Mouse (Mus musculus) CH12.LX (cell line): ENCODE data around the gene Ush2a. TPM values are rescaled to one million over a fixed set of nuclear protein-coding genes. Genes with fewer than 3 reads are reported as not detected.

ENCODE experiments used
- DNase-seq: peaks from one replicate; pipeline ENCODE4 v3.0.0-alpha.2; 2013; ENCODE audit errors: extremely low read depth
- H3K27ac ChIP-seq: 2 replicates; pipeline ENCODE4 v1.5.1; 2012; ENCODE audit warnings: low read depth, mild to moderate bottlenecking, control low read depth, moderate library complexity; ENCODE audit not compliant: insufficient read depth
- H3K27me3 ChIP-seq: replicated peaks from 2 replicates; pipeline ENCODE3; 2012; ENCODE audit warnings: inconsistent platforms
- H3K36me3 ChIP-seq, 2 experiments: replicated peaks in 1 of 2; 2 replicates each; pipeline versions ENCODE3 to v1.6.1; 2012; ENCODE audit warnings: inconsistent platforms in 1 of 2, low read length in 1 of 2, mild to moderate bottlenecking in 1 of 2, mixed read lengths in 1 of 2, moderate library complexity in 1 of 2; ENCODE audit not compliant: control insufficient read depth in 1 of 2, insufficient read depth in 1 of 2
- H3K4me1 ChIP-seq, 2 experiments: 2 replicates each; pipeline ENCODE4 v1.6.1; 2012; ENCODE audit warnings: inconsistent platforms in 1 of 2, moderate library complexity in 1 of 2; ENCODE audit not compliant: insufficient read depth in 2 of 2, control insufficient read depth in 1 of 2
- H3K4me2 ChIP-seq: 2 replicates; pipeline ENCODE4 v1.6.1; 2012; ENCODE audit warnings: low read depth, mild to moderate bottlenecking, control low read depth; ENCODE audit not compliant: poor library complexity, insufficient read depth, severe bottlenecking
- H3K4me3 ChIP-seq, 3 experiments: fragments of 150-350 bp in 1 of 3; sonication (generic) in 1 of 3; replicated peaks in 1 of 3; 2 replicates each; pipeline versions ENCODE3 to v1.5.1; 2011 to 2012; ENCODE audit warnings: low read depth in 2 of 3, low read length in 2 of 3, mild to moderate bottlenecking in 2 of 3, moderate library complexity in 2 of 3, control low read depth in 1 of 3, improper control_type of control experiment in 1 of 3, inconsistent platforms in 1 of 3, mixed read lengths in 1 of 3; ENCODE audit not compliant: poor library complexity in 1 of 3
- H3K79me2 ChIP-seq: replicated peaks from 2 replicates; pipeline ENCODE4 v1.6.1; 2012; ENCODE audit warnings: mild to moderate bottlenecking, moderate library complexity; ENCODE audit not compliant: control insufficient read depth, poor library complexity, insufficient read depth, severe bottlenecking; ENCODE audit errors: extremely low read depth
- H3K9ac ChIP-seq: 2 replicates; pipeline ENCODE4 v1.6.1; 2012; ENCODE audit warnings: low read depth, mild to moderate bottlenecking, control low read depth, moderate library complexity; ENCODE audit not compliant: insufficient read depth
- H3K9me3 ChIP-seq: replicated peaks from 2 replicates; pipeline ENCODE3; 2012; ENCODE audit warnings: low read length, inconsistent platforms, mixed read lengths
- BHLHE40 ChIP-seq: IDR thresholded peaks from 2 replicates; pipeline ENCODE4 v1.6.1; 2011; ENCODE audit warnings: mild to moderate bottlenecking, low read depth, low read length, improper control_type of control experiment
- CHD2 ChIP-seq: IDR thresholded peaks from 2 replicates; pipeline ENCODE4 v1.6.1; 2011; ENCODE audit warnings: low read length, improper control_type of control experiment
- EP300 ChIP-seq: IDR thresholded peaks from 2 replicates; pipeline ENCODE4 v1.6.1; 2011; ENCODE audit warnings: low read length, improper control_type of control experiment
- ETS1 ChIP-seq: conservative IDR thresholded peaks from 2 replicates; pipeline ENCODE4 v1.6.1; 2012; ENCODE audit warnings: low read depth, mild to moderate bottlenecking, inconsistent platforms, low read length, improper control_type of control experiment, moderate library complexity
- HCFC1 ChIP-seq: IDR thresholded peaks from 2 replicates; pipeline ENCODE4 v1.6.1; 2012; ENCODE audit warnings: low read depth, mild to moderate bottlenecking, inconsistent platforms, low read length, improper control_type of control experiment
- IRF4 ChIP-seq: IDR thresholded peaks from 2 replicates; pipeline ENCODE4 v1.6.1; 2014; ENCODE audit warnings: low read depth, mild to moderate bottlenecking, inconsistent platforms, low read length, improper control_type of control experiment
- JUN ChIP-seq: IDR thresholded peaks from 2 replicates; pipeline ENCODE4 v1.6.1; 2011; ENCODE audit warnings: low read depth, mild to moderate bottlenecking, low read length, improper control_type of control experiment, moderate library complexity; ENCODE audit not compliant: insufficient read depth
- JUND ChIP-seq: conservative IDR thresholded peaks from 2 replicates; pipeline ENCODE4 v1.6.1; 2011; ENCODE audit warnings: low read depth, low read length, improper control_type of control experiment
- KAT2A ChIP-seq: IDR thresholded peaks from 2 replicates; pipeline ENCODE4 v1.6.1; 2012; ENCODE audit warnings: low read length, improper control_type of control experiment, inconsistent platforms; ENCODE audit not compliant: insufficient replicate concordance
- MAFK ChIP-seq: IDR thresholded peaks from 2 replicates; pipeline ENCODE4 v1.6.1; 2011; ENCODE audit warnings: low read length, improper control_type of control experiment; ENCODE audit not compliant: insufficient replicate concordance
- MAX ChIP-seq: IDR thresholded peaks from 2 replicates; pipeline ENCODE4 v1.6.1; 2011; ENCODE audit warnings: low read length, improper control_type of control experiment
- MAZ ChIP-seq: IDR thresholded peaks from 2 replicates; pipeline ENCODE4 v1.6.1; 2012; ENCODE audit warnings: low read depth, mild to moderate bottlenecking, inconsistent platforms, low read length, improper control_type of control experiment, moderate library complexity
- MXI1 ChIP-seq: IDR thresholded peaks from 2 replicates; pipeline ENCODE4 v1.6.1; 2011; ENCODE audit warnings: mild to moderate bottlenecking, low read depth, low read length, improper control_type of control experiment
- NELFE ChIP-seq: IDR thresholded peaks from 2 replicates; pipeline ENCODE4 v1.6.1; 2011; ENCODE audit warnings: low read depth, low read length, improper control_type of control experiment
- NRF1 ChIP-seq: IDR thresholded peaks from 2 replicates; pipeline ENCODE4 v1.6.1; 2014; ENCODE audit warnings: low read depth, mild to moderate bottlenecking, inconsistent platforms, low read length, improper control_type of control experiment, moderate library complexity
- POLR2A ChIP-seq: IDR thresholded peaks from 2 replicates; pipeline ENCODE4 v1.6.1; 2011; ENCODE audit warnings: low read depth, mild to moderate bottlenecking, improper control_type of control experiment, low read length
- POLR2AphosphoS2 ChIP-seq: IDR thresholded peaks from 2 replicates; pipeline ENCODE4 v1.6.1; 2011; ENCODE audit warnings: low read depth, low read length, improper control_type of control experiment
- RAD21 ChIP-seq: IDR thresholded peaks from 2 replicates; pipeline ENCODE4 v1.6.1; 2011; ENCODE audit warnings: low read depth, mild to moderate bottlenecking, low read length, improper control_type of control experiment, moderate library complexity
- SIN3A ChIP-seq: IDR thresholded peaks from 2 replicates; pipeline ENCODE4 v1.6.1; 2012; ENCODE audit warnings: low read length, improper control_type of control experiment, inconsistent platforms
- TBP ChIP-seq: conservative IDR thresholded peaks from 2 replicates; pipeline ENCODE4 v1.6.1; 2011; ENCODE audit warnings: low read depth, low read length, improper control_type of control experiment
- UBTF ChIP-seq: IDR thresholded peaks from 2 replicates; pipeline ENCODE4 v1.6.1; 2012; ENCODE audit warnings: low read depth, mild to moderate bottlenecking, inconsistent platforms, low read length, improper control_type of control experiment, moderate library complexity
- USF1 ChIP-seq: IDR thresholded peaks from 2 replicates; pipeline ENCODE4 v1.6.1; 2014; ENCODE audit warnings: low read depth, mild to moderate bottlenecking, inconsistent platforms, low read length, improper control_type of control experiment
- USF2 ChIP-seq: conservative IDR thresholded peaks from 2 replicates; pipeline ENCODE4 v1.6.1; 2011; ENCODE audit warnings: low read depth, low read length, improper control_type of control experiment
- ZC3H11A ChIP-seq: IDR thresholded peaks from 2 replicates; pipeline ENCODE4 v1.6.1; 2012; ENCODE audit warnings: low read depth, mild to moderate bottlenecking, inconsistent platforms, low read length, improper control_type of control experiment
- ZKSCAN1 ChIP-seq: IDR thresholded peaks from 2 replicates; pipeline ENCODE4 v1.6.1; 2012; ENCODE audit warnings: low read depth, inconsistent platforms, low read length, improper control_type of control experiment, borderline replicate concordance
- ZNF384 ChIP-seq: IDR thresholded peaks from 2 replicates; pipeline ENCODE4 v1.6.1; 2012; ENCODE audit warnings: low read depth, low read length, improper control_type of control experiment, inconsistent platforms
- dilution Hi-C: fragments of 300-500 bp; cut with MboI; formaldehyde crosslinking; loops from 2 replicates; pipeline ENCODE4 v1.14.3; 2020; ENCODE audit warnings: low sequenced_read_pairs; ENCODE audit not compliant: extremely low pct_unique_long_range_greater_than_20kb, extremely low pct_ligation_motif_present
- in situ Hi-C: fragments of 300-500 bp; cut with MboI; formaldehyde crosslinking; loops from 3 replicates; pipeline ENCODE4 v1.14.3; 2019; ENCODE audit warnings: low sequenced_read_pairs, low pct_ligation_motif_present, low pct_unique_long_range_greater_than_20kb, mixed read lengths
- polyA plus RNA-seq: library from polyadenylated mRNA; unstranded; fragments of >175 nt; gene quantifications from 2 replicates; pipeline ENCODE4 v1.2.1, GENCODE M21; 2012; ENCODE audit warnings: low read depth; ENCODE audit not compliant: insufficient read length
- total RNA-seq, 2 experiments: library from RNA; depleted of rRNA; stranded (reverse); fragments of 300-350 nt in 1 of 2; fragments of >200 nt in 1 of 2; gene quantifications; 2 replicates each; pipeline ENCODE4 v1.2.3; 2012 to 2014

Ush2a gene
- total and polyA plus RNA-seq, 3 experiments, result not detected

GRCm38 (mm10) chr1:188320204-188320603, 58.4 kb downstream of the Ush2a start:
- no peak overlapping the region for H3K9ac ChIP-seq
- no peak overlapping the region for H3K4me3 ChIP-seq
- no peak for TF ChIP-seq CHD2
- TF ChIP-seq MAFK, result no peak
- no peak for TF ChIP-seq NELFE
- TF ChIP-seq MAX, result no peak
- no peak for TF ChIP-seq RAD21
- TF ChIP-seq MXI1, result no peak
- TF ChIP-seq TBP, result no peak
- TF ChIP-seq ZC3H11A, result no peak
- TF ChIP-seq KAT2A, result no peak
- TF ChIP-seq HCFC1, result no peak
- no peak for TF ChIP-seq POLR2AphosphoS2
- no peak for TF ChIP-seq SIN3A
- no peak for TF ChIP-seq ETS1
- TF ChIP-seq UBTF, result no peak
- TF ChIP-seq MAZ, result no peak
- no peak overlapping the region for H3K4me2 ChIP-seq
- H3K27ac ChIP-seq, result no peak overlapping the region
- no peaks in the 10 kb centered on the region for H3K4me1 ChIP-seq
- dilution Hi-C loops, result no loop called here
- no peaks in the 10 kb centered on the region for H3K36me3 ChIP-seq
- peaks cover 37% of the 10 kb centered on the region for H3K9me3 ChIP-seq
- in situ Hi-C loops, result no loop called here
- no peaks in the 10 kb centered on the region for H3K79me2 ChIP-seq
- no peak for DNase-seq
- no peaks in the 10 kb centered on the region for H3K27me3 ChIP-seq

- H3K27me3 ChIP-seq, result no peaks in the 10 kb centered on the region
- H3K9ac ChIP-seq, result no peak overlapping the region
- no peaks in the 10 kb centered on the region for H3K4me1 ChIP-seq
- H3K79me2 ChIP-seq, result no peaks in the 10 kb centered on the region
- H3K4me2 ChIP-seq, result no peak overlapping the region
- in situ Hi-C loops, result no loop called here
- H3K9me3 ChIP-seq, result peaks cover 29% of the 10 kb centered on the region
- no peak overlapping the region for H3K27ac ChIP-seq
- no peak for DNase-seq
- TF ChIP-seq POLR2AphosphoS2 (no peak), ZKSCAN1 (no peak), SIN3A (no peak), UBTF (no peak), EP300 (no peak), NRF1 (no peak), JUND (no peak), JUN (no peak), MAFK (no peak), USF1 (no peak), USF2 (no peak), CHD2 (no peak), POLR2A (no peak), BHLHE40 (no peak), IRF4 (no peak), KAT2A (no peak), ZNF384 (no peak), TBP (no peak), MXI1 (no peak), MAX (no peak)
- dilution Hi-C loops, result no loop called here
- no peak overlapping the region for H3K4me3 ChIP-seq
- no peaks in the 10 kb centered on the region for H3K36me3 ChIP-seq
These were observed 59.7 kb downstream of the Ush2a start for GRCm38 (mm10) chr1:188321534-188321933.
